Mouse (Mus musculus) liver, adult 2 months (tissue): ENCODE measurements around the gene Tmem106c. TPM values are rescaled to one million over a fixed set of nuclear protein-coding genes. Genes with fewer than 3 reads are reported as not detected.

Experiments used
- DNase-seq: peaks from one replicate; pipeline ENCODE4 v3.0.0-alpha.2; 2011; ENCODE audit warnings: low read depth, low spot score; ENCODE audit errors: extremely low read depth
- H3K27ac ChIP-seq: fragments of 200-500 bp; replicated peaks from 2 replicates; pipeline ENCODE4 v1.5.1; 2012; ENCODE audit warnings: low read depth, mild to moderate bottlenecking, control low read depth, inconsistent platforms, low read length; ENCODE audit not compliant: insufficient read depth
- H3K27me3 ChIP-seq: fragments of 200-500 bp; 2 replicates; pipeline ENCODE4 v1.6.1; 2012; ENCODE audit warnings: mild to moderate bottlenecking, moderate library complexity, low read length, inconsistent platforms; ENCODE audit not compliant: control insufficient read depth, insufficient read depth
- H3K36me3 ChIP-seq: fragments of 200-500 bp; 2 replicates; pipeline ENCODE4 v1.6.1; 2012; ENCODE audit warnings: low read length, inconsistent platforms; ENCODE audit not compliant: control insufficient read depth, insufficient read depth
- H3K4me1 ChIP-seq: fragments of 200-500 bp; 2 replicates; pipeline ENCODE4 v1.6.1; 2011; ENCODE audit warnings: low read length; ENCODE audit not compliant: control insufficient read depth, insufficient read depth
- H3K4me3 ChIP-seq: fragments of 200-500 bp; 2 replicates; pipeline ENCODE4 v1.5.1; 2011; ENCODE audit warnings: low read depth, mild to moderate bottlenecking, control low read depth, low read length, moderate library complexity; ENCODE audit not compliant: insufficient read depth
- H3K79me2 ChIP-seq: fragments of 200-500 bp; 2 replicates; pipeline ENCODE4 v1.6.1; 2012; ENCODE audit warnings: inconsistent platforms, mild to moderate bottlenecking, low read length, moderate library complexity; ENCODE audit not compliant: control insufficient read depth, insufficient read depth
- H3K9ac ChIP-seq: fragments of 200-500 bp; 2 replicates; pipeline ENCODE4 v1.6.1; 2012; ENCODE audit warnings: low read depth, mild to moderate bottlenecking, control low read depth, inconsistent platforms, low read length
- CTCF ChIP-seq: fragments of 200-500 bp; IDR thresholded peaks from 2 replicates; pipeline ENCODE4 v1.5.1; 2011; ENCODE audit warnings: low read depth, low read length, control low read depth
- POLR2A ChIP-seq: fragments of 200-500 bp; IDR thresholded peaks from 2 replicates; pipeline ENCODE4 v1.6.1; 2011; ENCODE audit warnings: low read length, control low read depth; ENCODE audit not compliant: insufficient read depth; ENCODE audit errors: extremely low read depth
- WGBS: fragments of 180-500 bp; shearing (Covaris S2); methylation state at CpG from one replicate; pipeline ENCODE4 v1.1.7; 2018; 5-methylcytosine and 5-hydroxymethylcytosine counted together
- polyA plus RNA-seq: library from polyadenylated mRNA; depleted of rRNA; stranded (reverse); fragments of >200 nt; gene quantifications from 2 replicates; pipeline ENCODE4 v1.2.3, GENCODE M21; 2012; rRNA removed
- total RNA-seq: library from RNA; depleted of rRNA; stranded (reverse); fragments of >200 nt; gene quantifications from 2 replicates; pipeline ENCODE4 v1.2.3, GENCODE M21; 2014; rRNA removed

Tmem106c gene
- total and polyA plus RNA-seq, 2 experiments: 11.2 to 33.7 TPM

GRCm38 (mm10) chr15:98004740-98005159 lies 40.8 kb downstream of the Tmem106c start:
- H3K9ac ChIP-seq: no peak overlapping the region
- no peak for DNase-seq
- no peak overlapping the region for H3K4me3 ChIP-seq
- H3K79me2 ChIP-seq: no peaks in the 10 kb centered on the region
- WGBS: 5% methylated on average over 19 of the region's 19 CpGs
- no peaks in the 10 kb centered on the region for H3K4me1 ChIP-seq
- TF ChIP-seq POLR2A (no peak), CTCF (no peak)
- H3K36me3 ChIP-seq: no peaks in the 10 kb centered on the region
- peaks cover 26% of the 10 kb centered on the region for H3K27me3 ChIP-seq
- H3K27ac ChIP-seq: no peak overlapping the region

DNA sequence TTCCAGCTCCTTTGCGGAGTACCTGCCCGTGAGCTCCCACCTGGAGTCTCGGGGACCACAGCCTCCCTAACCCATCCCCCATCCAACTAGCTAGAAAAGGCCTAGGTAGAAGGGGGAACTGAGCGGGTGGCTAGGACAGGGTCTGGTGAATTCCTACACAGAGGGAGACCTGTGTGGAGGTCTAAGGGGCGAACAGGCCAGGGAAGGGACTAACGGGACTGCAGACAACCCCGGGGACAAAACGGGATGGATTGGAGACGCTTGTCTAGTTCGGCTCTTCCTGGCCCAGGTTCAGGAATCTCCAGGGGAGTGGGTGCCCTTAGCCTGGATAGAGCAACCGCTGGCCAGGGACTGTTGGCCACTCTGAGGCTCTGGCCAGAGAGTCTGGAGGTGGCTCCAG lies 41.2 kb downstream of the Tmem106c start:
- Histone ChIP-seq H3K4me3 (no peak overlapping the region), H3K27me3 (peaks cover 26% of the 10 kb centered on the region), H3K27ac (no peak overlapping the region), H3K36me3 (no peaks in the 10 kb centered on the region), H3K79me2 (no peaks in the 10 kb centered on the region), H3K9ac (no peak overlapping the region), H3K4me1 (no peaks in the 10 kb centered on the region)
- TF ChIP-seq POLR2A: no peak
- TF ChIP-seq CTCF: no peak
- no peak for DNase-seq
- 10% methylated on average over 11 of the region's 11 CpGs for WGBS

DNA sequence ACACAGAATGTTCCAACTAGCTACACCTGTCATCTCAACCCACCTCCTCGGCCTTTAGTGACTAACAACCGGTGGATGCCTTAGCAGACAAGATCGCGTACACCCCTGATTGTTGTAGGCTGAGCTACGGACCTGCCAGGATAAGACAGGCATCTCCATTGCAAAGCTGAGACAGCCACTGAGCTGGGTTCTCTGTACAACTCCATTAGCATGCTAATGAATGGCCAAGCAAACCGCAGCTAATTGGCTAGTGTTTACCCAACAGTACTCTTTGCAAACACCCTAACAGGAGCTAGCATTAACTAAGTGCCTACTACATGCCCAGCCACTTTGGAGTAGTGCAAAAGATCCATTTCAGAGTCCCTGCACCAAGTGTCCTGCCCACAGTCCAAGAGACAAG lies 48.8 kb downstream of the Tmem106c start:
- DNase-seq: no peak
- Histone ChIP-seq H3K36me3 (no peaks in the 10 kb centered on the region), H3K27me3 (0 out of 2 replicates have a peak, but pooled peaks cover 3% of the 10 kb centered on the region), H3K4me1 (no peaks in the 10 kb centered on the region), H3K27ac (no peak overlapping the region), H3K79me2 (no peaks in the 10 kb centered on the region), H3K9ac (no peak overlapping the region), H3K4me3 (no peak overlapping the region)
- WGBS: 50% methylated on average over 6 of the region's 6 CpGs
- no peak for TF ChIP-seq POLR2A

DNA sequence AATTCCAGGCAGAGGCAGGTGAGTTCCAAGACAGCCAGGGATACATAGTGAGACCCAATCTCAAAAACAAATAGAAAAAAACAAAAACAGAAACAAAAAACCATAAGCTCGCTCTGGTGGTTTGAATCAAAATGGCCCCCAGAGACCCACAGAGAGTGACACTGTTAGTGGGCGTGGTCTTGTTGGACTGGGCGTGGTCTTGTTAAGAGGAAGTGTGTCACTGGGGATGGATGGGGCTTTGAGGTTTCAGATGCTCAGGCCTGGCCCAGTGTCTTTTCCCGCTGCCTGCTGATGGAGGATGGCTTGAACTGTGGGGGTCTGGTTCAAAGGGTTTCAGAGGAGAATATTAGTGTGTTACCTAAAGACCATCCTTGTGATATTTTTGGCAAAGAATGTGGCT lies 53.9 kb downstream of the Tmem106c start:
- no peak for TF ChIP-seq POLR2A
- no peak for DNase-seq
- 82% methylated on average over 4 of the region's 4 CpGs for WGBS
- H3K36me3 ChIP-seq: no peaks in the 10 kb centered on the region
- H3K79me2 ChIP-seq: no peaks in the 10 kb centered on the region
- H3K4me3 ChIP-seq: no peak overlapping the region
- H3K27me3 ChIP-seq: 0 out of 2 replicates have a peak, but pooled peaks cover 3% of the 10 kb centered on the region
- H3K9ac ChIP-seq: no peak overlapping the region
- no peaks in the 10 kb centered on the region for H3K4me1 ChIP-seq
- no peak overlapping the region for H3K27ac ChIP-seq

GRCm38 (mm10) chr15:98019047-98019446 lies 55.0 kb downstream of the Tmem106c start:
- H3K9ac ChIP-seq: no peak overlapping the region

More at GRCm38 (mm10) chr15:98019047-98019446, 55.0 kb downstream of the Tmem106c start:
- Histone ChIP-seq H3K27me3 (0 out of 2 replicates have a peak, but pooled peaks cover 3% of the 10 kb centered on the region), H3K36me3 (no peaks in the 10 kb centered on the region), H3K27ac (no peak overlapping the region), H3K4me3 (no peak overlapping the region), H3K79me2 (no peaks in the 10 kb centered on the region), H3K4me1 (no peaks in the 10 kb centered on the region)
- TF ChIP-seq CTCF (no peak), POLR2A (no peak)
- 68% methylated on average over 3 of the region's 3 CpGs for WGBS
- no peak for DNase-seq

Other genes with a start within 250 kb of the Tmem106c start
- gene Endou, start 232.9 kb upstream of the Tmem106c start, total RNA-seq: 0.47 and 0.55 TPM in 2 replicates
- gene Endou, start 232.9 kb upstream of the Tmem106c start, polyA plus RNA-seq: 0.21 and 0.32 TPM in 2 replicates
- gene Rapgef3, start 196.2 kb upstream of the Tmem106c start, total RNA-seq: 1.8 and 3.2 TPM in 2 replicates
- gene Rapgef3, start 196.2 kb upstream of the Tmem106c start, polyA plus RNA-seq: 2.7 and 4.9 TPM in 2 replicates
- 15.2 and 21.1 TPM in 2 replicates for gene Slc48a1, start 185.7 kb upstream of the Tmem106c start, total RNA-seq
- gene Slc48a1, start 185.7 kb upstream of the Tmem106c start, polyA plus RNA-seq: 54.9 and 58.6 TPM in 2 replicates
- 2.5 and 3.4 TPM in 2 replicates for gene Hdac7, start 119.7 kb upstream of the Tmem106c start, total RNA-seq
- 5.9 and 9.5 TPM in 2 replicates for gene Hdac7, start 119.7 kb upstream of the Tmem106c start, polyA plus RNA-seq
- under 0.01 and 0.09 TPM in 2 replicates for gene Vdr, start 53.6 kb upstream of the Tmem106c start, total RNA-seq
- gene Vdr, start 53.6 kb upstream of the Tmem106c start, polyA plus RNA-seq: 0.04 TPM in 2 replicates
- gene Col2a1, start 40.5 kb downstream of the Tmem106c start, total RNA-seq: not detected in 2 replicates
- not detected in 2 replicates for gene Col2a1, start 40.5 kb downstream of the Tmem106c start, polyA plus RNA-seq
- gene Pfkm, start 128.4 kb downstream of the Tmem106c start, total RNA-seq: 9.4 and 10.5 TPM in 2 replicates
- gene Pfkm, start 128.4 kb downstream of the Tmem106c start, polyA plus RNA-seq: 10.8 and 12.3 TPM in 2 replicates
- gene Senp1, start 129.5 kb downstream of the Tmem106c start, total RNA-seq: 4.4 TPM in 2 replicates
- gene Senp1, start 129.5 kb downstream of the Tmem106c start, polyA plus RNA-seq: 2.2 and 3.7 TPM in 2 replicates
- 10.8 and 15.4 TPM in 2 replicates for gene Asb8, start 201.4 kb downstream of the Tmem106c start, total RNA-seq
- gene Asb8, start 201.4 kb downstream of the Tmem106c start, polyA plus RNA-seq: 26.9 and 32.9 TPM in 2 replicates
- gene Ccdc184, start 203.0 kb downstream of the Tmem106c start, total RNA-seq: not detected in 2 replicates
- not detected in 2 replicates for gene Ccdc184, start 203.0 kb downstream of the Tmem106c start, polyA plus RNA-seq
- not detected in 2 replicates for gene Olfr288, start 231.3 kb downstream of the Tmem106c start, total RNA-seq
- gene Olfr288, start 231.3 kb downstream of the Tmem106c start, polyA plus RNA-seq: not detected in 2 replicates